Mouse (Mus musculus): Measurements from ENCODE around the gene C130074G19Rik. TPM values are rescaled to one million over a fixed set of nuclear protein-coding genes. Genes with fewer than 3 reads are reported as not detected.
A peak's percentile ranks its signal among the peaks of the same experiment; 100 is the strongest.

Gene C130074G19Rik
- total RNA-seq, 2 experiments from 2014 or later = 7.1 to 10.1 TPM

- peak overlapping the region; percentile 62 for H3K4me3 ChIP-seq
- intact Hi-C loops (cut with DNase I) = no loop called here
- H3K27ac ChIP-seq = peak overlapping the region; percentile 82
- TF ChIP-seq CTCF (IDR thresholded peaks at IDR 0.05) = no peak
- DNase-seq = peak; percentile 14
Measured at GRCm38 (mm10) chr1:184851166-184851565, 31.9 kb downstream of the C130074G19Rik start.

GRCm38 (mm10) chr1:184846973-184847372 is 36.0 kb downstream of the C130074G19Rik start:
- intact Hi-C loops (cut with DNase I) = no loop called here

GRCm38 (mm10) chr1:184846092-184846750 is 36.8 kb downstream of the C130074G19Rik start, which contains the start of gene Marc2:
Gene Marc2 (minus strand): TSS chr1:184846451.
- intact Hi-C loops (cut with DNase I) = no loop called here
- Histone ChIP-seq H3K27ac (peak within 1 kb of the TSS; percentile 98), H3K4me3 (peak within 1 kb of the TSS; percentile 80)
- no peak for TF ChIP-seq CTCF (IDR thresholded peaks at IDR 0.05)
- DNase-seq = peak; percentile 53

More at GRCm38 (mm10) chr1:184846973-184847372, 36.0 kb downstream of the C130074G19Rik start:
- no peak overlapping the region for H3K4me3 ChIP-seq
- no peak for TF ChIP-seq CTCF (IDR thresholded peaks at IDR 0.05)
- DNase-seq = no peak
- no peak overlapping the region for H3K27ac ChIP-seq

GRCm38 (mm10) chr1:184845111-184846071 is 37.6 kb downstream of the C130074G19Rik start:
- intact Hi-C loops (cut with DNase I) = loop anchor here (2.0 kb wide), 1 partner anchor 21 kb away; no protein-coding TSS in a partner anchor
- no peak for TF ChIP-seq CTCF (IDR thresholded peaks at IDR 0.05)
- peak overlapping the region; percentile 98 for H3K27ac ChIP-seq
- H3K4me3 ChIP-seq = peak overlapping the region; percentile 80
- peak; percentile 96 for DNase-seq

DNA sequence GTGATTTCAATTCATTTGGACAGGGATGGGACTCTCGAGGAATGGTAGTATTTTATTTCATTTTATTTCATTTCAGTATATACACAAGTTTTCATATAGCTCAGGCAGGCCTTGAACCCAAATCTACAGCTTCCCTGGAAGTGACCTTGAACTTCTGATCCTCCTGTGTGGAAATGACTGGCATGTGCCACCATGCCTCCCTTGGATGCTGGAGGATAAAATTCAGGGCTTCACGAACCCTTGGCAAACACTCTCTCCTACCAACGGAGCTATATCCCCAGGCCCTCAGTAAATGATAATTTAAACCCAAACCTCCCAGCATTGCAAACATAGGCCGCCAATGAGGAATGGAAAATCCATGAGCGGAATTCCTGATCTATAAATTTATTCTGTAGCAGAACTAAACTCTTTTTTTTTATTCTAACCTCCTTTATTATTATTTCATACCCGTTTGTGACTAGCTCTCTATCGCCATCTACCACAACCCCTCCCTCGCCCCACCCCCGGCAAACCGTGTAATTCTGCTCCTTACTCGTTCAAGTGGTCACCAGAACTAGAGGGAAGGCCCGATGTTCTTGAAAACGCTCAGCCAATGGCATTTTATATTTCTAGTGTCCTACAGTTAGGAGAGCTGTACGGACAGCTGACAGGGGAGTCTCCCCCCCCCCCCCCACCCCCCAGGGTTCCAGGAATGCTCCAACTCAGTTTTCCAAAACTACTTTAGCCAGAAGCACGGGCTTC is 38.5 kb downstream of the C130074G19Rik start:
- Histone ChIP-seq H3K4me3 (peak overlapping the region; percentile 80), H3K27ac (peak overlapping the region; percentile 98)
- TF ChIP-seq CTCF (IDR thresholded peaks at IDR 0.05) = peak; percentile 52
- DNase-seq = peak; percentile 57
- intact Hi-C loops (cut with DNase I) = loop anchor here (2.0 kb wide), 1 partner anchor 20 kb away; no protein-coding TSS in a partner anchor

GRCm38 (mm10) chr1:184837649-184838048 is 45.4 kb downstream of the C130074G19Rik start:
- Histone ChIP-seq H3K27ac (no peak overlapping the region), H3K4me3 (no peak overlapping the region)
- no peak for DNase-seq
- intact Hi-C loops (cut with DNase I) = no loop called here
- TF ChIP-seq CTCF (IDR thresholded peaks at IDR 0.05) = no peak

DNA sequence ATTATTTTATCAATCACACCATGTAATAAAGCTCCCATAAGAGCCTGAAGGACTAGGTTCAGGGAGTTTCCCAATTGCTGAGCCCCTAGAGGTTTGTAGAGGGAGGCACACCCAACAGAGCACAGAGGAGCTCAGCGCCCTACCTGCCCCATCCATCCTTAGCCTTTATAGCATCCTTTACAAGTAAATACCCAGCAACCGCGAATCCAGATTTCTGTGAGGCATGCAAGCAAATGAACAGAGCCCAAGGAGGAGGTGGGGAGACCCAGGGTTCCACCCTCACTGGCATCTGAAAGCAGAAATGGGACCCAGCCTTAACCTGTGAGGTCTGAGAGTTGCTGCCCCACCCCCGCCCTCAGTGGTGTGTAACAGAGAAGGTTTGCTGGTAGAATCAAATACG is 46.7 kb downstream of the C130074G19Rik start:
- no peak overlapping the region for H3K27ac ChIP-seq
- no peak for DNase-seq
- intact Hi-C loops (cut with DNase I) = no loop called here
- H3K4me3 ChIP-seq = no peak overlapping the region
- no peak for TF ChIP-seq CTCF (IDR thresholded peaks at IDR 0.05)

GRCm38 (mm10) chr1:184833499-184833898 is 49.5 kb downstream of the C130074G19Rik start:
- no peak overlapping the region for H3K4me3 ChIP-seq
- H3K27ac ChIP-seq = no peak overlapping the region
- intact Hi-C loops (cut with DNase I) = no loop called here
- TF ChIP-seq CTCF (IDR thresholded peaks at IDR 0.05) = no peak
- DNase-seq = no peak

- intact Hi-C loops (cut with DNase I) = no loop called here
- DNase-seq = no peak
- TF ChIP-seq CTCF (IDR thresholded peaks at IDR 0.05) = peak; percentile 48
- Histone ChIP-seq H3K27ac (no peak overlapping the region), H3K4me3 (no peak overlapping the region)
Measured at GRCm38 (mm10) chr1:184832211-184832610, 50.8 kb downstream of the C130074G19Rik start.

GRCm38 (mm10) chr1:184829897-184830296 is 53.1 kb downstream of the C130074G19Rik start:
- no peak for DNase-seq
- Histone ChIP-seq H3K4me3 (no peak overlapping the region), H3K27ac (no peak overlapping the region)
- intact Hi-C loops (cut with DNase I) = no loop called here
- no peak for TF ChIP-seq CTCF (IDR thresholded peaks at IDR 0.05)

GRCm38 (mm10) chr1:184827175-184827701 is 55.8 kb downstream of the C130074G19Rik start:
- no peak for TF ChIP-seq CTCF (IDR thresholded peaks at IDR 0.05)
- Histone ChIP-seq H3K4me3 (no peak overlapping the region), H3K27ac (no peak overlapping the region)
- no peak for DNase-seq
- intact Hi-C loops (cut with DNase I) = no loop called here

DNA sequence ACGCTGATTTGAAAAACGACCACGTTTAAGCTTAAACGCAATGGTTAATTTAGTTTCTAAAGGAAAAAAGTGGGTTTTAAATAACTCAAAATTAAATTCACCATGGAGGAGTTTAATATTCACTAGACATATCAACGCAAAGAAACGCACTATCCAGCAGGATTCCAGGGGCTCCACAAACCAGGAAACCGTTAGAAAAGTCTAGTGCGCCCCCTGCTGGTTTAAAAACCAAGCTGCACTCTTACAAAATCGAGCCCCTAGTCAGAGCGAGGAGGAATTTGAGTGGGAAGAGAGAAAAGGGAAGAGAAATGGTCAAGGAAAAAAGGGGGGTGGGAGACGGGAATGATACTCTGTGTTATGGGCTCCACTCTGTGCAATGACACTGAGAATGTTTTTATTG is 57.9 kb downstream of the C130074G19Rik start:
- Histone ChIP-seq H3K27ac (peak overlapping the region; percentile 75), H3K4me3 (peak overlapping the region; percentile 53)
- intact Hi-C loops (cut with DNase I) = loop anchor here (2.0 kb wide), 3 partner anchors 20 to 58 kb away; partner anchors contain the start of gene C130074G19Rik
- peak; percentile 70 for TF ChIP-seq CTCF (IDR thresholded peaks at IDR 0.05)
- peak; percentile 38 for DNase-seq
